Mouse (Mus musculus): ENCODE measurements around the gene Fam32a. TPM values are rescaled to one million over a fixed set of nuclear protein-coding genes. Genes with fewer than 3 reads are reported as not detected.

The Fam32a gene
- polyA plus RNA-seq, 1 experiment from 2014 or later, result 77.0 TPM

- WGBS, result 55% methylated on average over 5 of the region's 5 CpGs
- Histone ChIP-seq H3K9me3 (replicated peaks; ENCODE audit: control insufficient read depth, low read length) (no peaks in the 10 kb centered on the region), H3K4me2 (ENCODE audit: low read depth, low read length) (no peak overlapping the region), H3K27ac (replicated peaks; ENCODE audit: low read depth, low read length) (no peak overlapping the region), H3K27me3 (ENCODE audit: control insufficient read depth, insufficient read depth, low read length) (no peaks in the 10 kb centered on the region), H3K9ac (replicated peaks; ENCODE audit: low read length) (no peak overlapping the region), H3K4me3 (ENCODE audit: low read depth, low read length) (no peak overlapping the region), H3K36me3 (replicated peaks; ENCODE audit: control insufficient read depth, insufficient read depth, low read depth, low read length) (no peaks in the 10 kb centered on the region), H3K4me1 (ENCODE audit: control insufficient read depth, insufficient read depth, low read length) (no peaks in the 10 kb centered on the region)
- ATAC-seq (replicated peaks; ENCODE audit: insufficient number of reproducible peaks, low FRiP score, low TSS enrichment, low read depth) (no peak), DNase-seq (ENCODE audit: low spot score) (no peak)
Observed at GRCm38 (mm10) chr8:72261872-72262271, 42.3 kb downstream of the Fam32a start.

- Histone ChIP-seq H3K9me3 (replicated peaks; ENCODE audit: control insufficient read depth, low read length) (no peaks in the 10 kb centered on the region), H3K36me3 (replicated peaks; ENCODE audit: control insufficient read depth, insufficient read depth, low read depth, low read length) (no peaks in the 10 kb centered on the region), H3K27ac (replicated peaks; ENCODE audit: low read depth, low read length) (no peak overlapping the region), H3K4me3 (ENCODE audit: low read depth, low read length) (no peak overlapping the region), H3K27me3 (ENCODE audit: control insufficient read depth, insufficient read depth, low read length) (no peaks in the 10 kb centered on the region), H3K9ac (replicated peaks; ENCODE audit: low read length) (no peak overlapping the region), H3K4me2 (ENCODE audit: low read depth, low read length) (no peak overlapping the region), H3K4me1 (ENCODE audit: control insufficient read depth, insufficient read depth, low read length) (no peaks in the 10 kb centered on the region)
- ATAC-seq (replicated peaks; ENCODE audit: insufficient number of reproducible peaks, low FRiP score, low TSS enrichment, low read depth) (no peak), DNase-seq (ENCODE audit: low spot score) (no peak)
- 89% methylated on average over 2 of the region's 2 CpGs for WGBS
Observed at GRCm38 (mm10) chr8:72262756-72263155, 43.2 kb downstream of the Fam32a start.

- DNase-seq (ENCODE audit: low spot score), result no peak
- WGBS, result 70% methylated on average over 7 of the region's 7 CpGs
- Histone ChIP-seq H3K4me2 (ENCODE audit: low read depth, low read length) (no peak overlapping the region), H3K9me3 (replicated peaks; ENCODE audit: control insufficient read depth, low read length) (no peaks in the 10 kb centered on the region), H3K9ac (replicated peaks; ENCODE audit: low read length) (no peak overlapping the region), H3K36me3 (replicated peaks; ENCODE audit: control insufficient read depth, insufficient read depth, low read depth, low read length) (no peaks in the 10 kb centered on the region), H3K27ac (replicated peaks; ENCODE audit: low read depth, low read length) (no peak overlapping the region), H3K27me3 (ENCODE audit: control insufficient read depth, insufficient read depth, low read length) (no peaks in the 10 kb centered on the region), H3K4me3 (ENCODE audit: low read depth, low read length) (no peak overlapping the region), H3K4me1 (ENCODE audit: control insufficient read depth, insufficient read depth, low read length) (no peaks in the 10 kb centered on the region)
- no peak for ATAC-seq (replicated peaks; ENCODE audit: insufficient number of reproducible peaks, low FRiP score, low TSS enrichment, low read depth)
Observed at GRCm38 (mm10) chr8:72263451-72263850, 43.9 kb downstream of the Fam32a start.

GRCm38 (mm10) chr8:72265342-72265741 lies 45.8 kb downstream of the Fam32a start:
- Histone ChIP-seq H3K4me3 (ENCODE audit: low read depth, low read length) (no peak overlapping the region), H3K9me3 (replicated peaks; ENCODE audit: control insufficient read depth, low read length) (no peaks in the 10 kb centered on the region), H3K4me2 (ENCODE audit: low read depth, low read length) (no peak overlapping the region), H3K27me3 (ENCODE audit: control insufficient read depth, insufficient read depth, low read length) (no peaks in the 10 kb centered on the region), H3K4me1 (ENCODE audit: control insufficient read depth, insufficient read depth, low read length) (no peaks in the 10 kb centered on the region), H3K27ac (replicated peaks; ENCODE audit: low read depth, low read length) (no peak overlapping the region), H3K36me3 (replicated peaks; ENCODE audit: control insufficient read depth, insufficient read depth, low read depth, low read length) (no peaks in the 10 kb centered on the region), H3K9ac (replicated peaks; ENCODE audit: low read length) (no peak overlapping the region)
- WGBS, result 73% methylated on average over 6 of the region's 7 CpGs
- no peak for DNase-seq (ENCODE audit: low spot score)
- ATAC-seq (replicated peaks; ENCODE audit: insufficient number of reproducible peaks, low FRiP score, low TSS enrichment, low read depth), result no peak

- Histone ChIP-seq H3K27ac (replicated peaks; ENCODE audit: low read depth, low read length) (no peak overlapping the region), H3K36me3 (replicated peaks; ENCODE audit: control insufficient read depth, insufficient read depth, low read depth, low read length) (no peaks in the 10 kb centered on the region), H3K27me3 (ENCODE audit: control insufficient read depth, insufficient read depth, low read length) (no peaks in the 10 kb centered on the region), H3K9ac (replicated peaks; ENCODE audit: low read length) (no peak overlapping the region), H3K4me1 (ENCODE audit: control insufficient read depth, insufficient read depth, low read length) (no peaks in the 10 kb centered on the region), H3K4me3 (ENCODE audit: low read depth, low read length) (no peak overlapping the region), H3K4me2 (ENCODE audit: low read depth, low read length) (no peak overlapping the region), H3K9me3 (replicated peaks; ENCODE audit: control insufficient read depth, low read length) (no peaks in the 10 kb centered on the region)
- DNase-seq (ENCODE audit: low spot score) (no peak), ATAC-seq (replicated peaks; ENCODE audit: insufficient number of reproducible peaks, low FRiP score, low TSS enrichment, low read depth) (no peak)
Observed at GRCm38 (mm10) chr8:72266671-72267070, 47.1 kb downstream of the Fam32a start.

GRCm38 (mm10) chr8:72267106-72267505 lies 47.6 kb downstream of the Fam32a start:
- DNase-seq (ENCODE audit: low spot score) (no peak), ATAC-seq (replicated peaks; ENCODE audit: insufficient number of reproducible peaks, low FRiP score, low TSS enrichment, low read depth) (no peak)
- no peaks in the 10 kb centered on the region for H3K27me3 ChIP-seq (ENCODE audit: control insufficient read depth, insufficient read depth, low read length)
- no peak overlapping the region for H3K27ac ChIP-seq (replicated peaks; ENCODE audit: low read depth, low read length)
- H3K36me3 ChIP-seq (replicated peaks; ENCODE audit: control insufficient read depth, insufficient read depth, low read depth, low read length), result no peaks in the 10 kb centered on the region
- no peak overlapping the region for H3K9ac ChIP-seq (replicated peaks; ENCODE audit: low read length)
- 97% methylated on average over 8 of the region's 8 CpGs for WGBS
- H3K4me3 ChIP-seq (ENCODE audit: low read depth, low read length), result no peak overlapping the region
- H3K9me3 ChIP-seq (replicated peaks; ENCODE audit: control insufficient read depth, low read length), result no peaks in the 10 kb centered on the region
- no peak overlapping the region for H3K4me2 ChIP-seq (ENCODE audit: low read depth, low read length)
- no peaks in the 10 kb centered on the region for H3K4me1 ChIP-seq (ENCODE audit: control insufficient read depth, insufficient read depth, low read length)

- 81% methylated on average over 15 of the region's 15 CpGs for WGBS
- Histone ChIP-seq H3K4me3 (ENCODE audit: low read depth, low read length) (no peak overlapping the region), H3K27ac (replicated peaks; ENCODE audit: low read depth, low read length) (no peak overlapping the region), H3K27me3 (ENCODE audit: control insufficient read depth, insufficient read depth, low read length) (no peaks in the 10 kb centered on the region), H3K36me3 (replicated peaks; ENCODE audit: control insufficient read depth, insufficient read depth, low read depth, low read length) (no peaks in the 10 kb centered on the region), H3K9me3 (replicated peaks; ENCODE audit: control insufficient read depth, low read length) (no peaks in the 10 kb centered on the region), H3K4me2 (ENCODE audit: low read depth, low read length) (no peak overlapping the region), H3K9ac (replicated peaks; ENCODE audit: low read length) (no peak overlapping the region), H3K4me1 (ENCODE audit: control insufficient read depth, insufficient read depth, low read length) (no peaks in the 10 kb centered on the region)
- no peak for ATAC-seq (replicated peaks; ENCODE audit: insufficient number of reproducible peaks, low FRiP score, low TSS enrichment, low read depth)
- no peak for DNase-seq (ENCODE audit: low spot score)
Observed at GRCm38 (mm10) chr8:72268356-72268755, 48.8 kb downstream of the Fam32a start.

GRCm38 (mm10) chr8:72270606-72271005 lies 51.1 kb downstream of the Fam32a start:
- ATAC-seq (replicated peaks; ENCODE audit: insufficient number of reproducible peaks, low FRiP score, low TSS enrichment, low read depth), result no peak
- DNase-seq (ENCODE audit: low spot score), result no peak
- H3K4me2 ChIP-seq (ENCODE audit: low read depth, low read length), result no peak overlapping the region
- 86% methylated on average over 12 of the region's 12 CpGs for WGBS
- no peaks in the 10 kb centered on the region for H3K27me3 ChIP-seq (ENCODE audit: control insufficient read depth, insufficient read depth, low read length)
- no peaks in the 10 kb centered on the region for H3K9me3 ChIP-seq (replicated peaks; ENCODE audit: control insufficient read depth, low read length)
- H3K4me3 ChIP-seq (ENCODE audit: low read depth, low read length), result no peak overlapping the region
- H3K36me3 ChIP-seq (replicated peaks; ENCODE audit: control insufficient read depth, insufficient read depth, low read depth, low read length), result no peaks in the 10 kb centered on the region
- H3K9ac ChIP-seq (replicated peaks; ENCODE audit: low read length), result no peak overlapping the region
- no peaks in the 10 kb centered on the region for H3K4me1 ChIP-seq (ENCODE audit: control insufficient read depth, insufficient read depth, low read length)
- no peak overlapping the region for H3K27ac ChIP-seq (replicated peaks; ENCODE audit: low read depth, low read length)

Measured in embryonic facial prominence, embryonic 11.5 days (tissue).